Mouse (Mus musculus) naive thymus-derived CD4-positive, alpha-beta T cell, adult 2 months (primary cell): ENCODE data around the gene Prss45.

Source experiments
- DNase-seq: peaks from one replicate; pipeline ENCODE4 v3.0.0-alpha.2; 2011; ENCODE audit warnings: low read depth

The Prss45 gene

GRCm38 (mm10) chr9:110857781-110858472 is 23.5 kb downstream of the Prss45 start, which contains the start of gene Prss50:
Prss50 (plus strand) TSS chr9:110857967.
- DNase-seq = peak; percentile 59

GRCm38 (mm10) chr9:110858523-110858922 is 24.1 kb downstream of the Prss45 start:
- no peak for DNase-seq

- no peak for DNase-seq
These were observed 24.7 kb downstream of the Prss45 start for GRCm38 (mm10) chr9:110858967-110859596.

- peak; percentile 87 for DNase-seq
These were observed 36.6 kb downstream of the Prss45 start for GRCm38 (mm10) chr9:110871030-110871429.

- DNase-seq = peak; percentile 35
These were observed 39.6 kb downstream of the Prss45 start for GRCm38 (mm10) chr9:110873681-110874659.

- no peak for DNase-seq
These were observed 40.3 kb downstream of the Prss45 start for GRCm38 (mm10) chr9:110874660-110875191.

- DNase-seq = peak; percentile 21
These were observed 40.9 kb downstream of the Prss45 start for GRCm38 (mm10) chr9:110875288-110875695.

- peak; percentile 35 for DNase-seq
These were observed 43.0 kb downstream of the Prss45 start for GRCm38 (mm10) chr9:110877353-110877752.

GRCm38 (mm10) chr9:110877888-110878287 is 43.5 kb downstream of the Prss45 start:
- DNase-seq = no peak

GRCm38 (mm10) chr9:110879191-110879920 is 45.0 kb downstream of the Prss45 start, which contains the start of gene Als2cl:
Als2cl (plus strand) TSS chr9:110879870.
- DNase-seq = peak; percentile 60

- peak; percentile 89 for DNase-seq
These were observed 45.7 kb downstream of the Prss45 start, which contains the start of gene Tmie for GRCm38 (mm10) chr9:110879998-110880561. Tmie (minus strand) TSS chr9:110880113.

- peak; percentile 30 for DNase-seq
These were observed 46.4 kb downstream of the Prss45 start for GRCm38 (mm10) chr9:110880772-110881171.

GRCm38 (mm10) chr9:110881953-110882352 is 47.6 kb downstream of the Prss45 start:
- DNase-seq = peak; percentile 46

GRCm38 (mm10) chr9:110887388-110888303 is 53.3 kb downstream of the Prss45 start:
- DNase-seq = peak; percentile 74

- DNase-seq = no peak
These were observed 54.5 kb downstream of the Prss45 start for GRCm38 (mm10) chr9:110888935-110889334.

GRCm38 (mm10) chr9:110890026-110890783 is 55.8 kb downstream of the Prss45 start:
- peak; percentile 57 for DNase-seq
